Mouse (Mus musculus) heart, adult 2 months (tissue): ENCODE measurements around the gene Lcn2. TPM values are rescaled to one million over a fixed set of nuclear protein-coding genes. Genes with fewer than 3 reads are reported as not detected.

Experiments used
- DNase-seq, 2 experiments: peaks; one replicate each; pipeline ENCODE4 v3.0.0; 2021
- H3K27ac ChIP-seq: fragments of 200-600 bp; 2 replicates; pipeline ENCODE4 v1.8.1; 2022
- H3K27me3 ChIP-seq: fragments of 200-500 bp; 2 replicates; pipeline ENCODE4 v1.6.1; 2012; ENCODE audit warnings: mild to moderate bottlenecking, low read length, inconsistent platforms, mixed read lengths; ENCODE audit not compliant: control insufficient read depth, insufficient read depth
- H3K36me3 ChIP-seq: fragments of 200-500 bp; 2 replicates; pipeline ENCODE4 v1.6.1; 2012; ENCODE audit warnings: low read length, inconsistent platforms; ENCODE audit not compliant: control insufficient read depth, insufficient read depth
- H3K4me1 ChIP-seq: fragments of 200-500 bp; 2 replicates; pipeline ENCODE4 v1.6.1; 2011; ENCODE audit warnings: low read length; ENCODE audit not compliant: control insufficient read depth, insufficient read depth
- H3K4me3 ChIP-seq: fragments of 200-600 bp; 2 replicates; pipeline ENCODE4 v1.8.1; 2022
- H3K79me2 ChIP-seq: fragments of 200-500 bp; replicated peaks from 2 replicates; pipeline ENCODE4 v1.6.1; 2012; ENCODE audit warnings: mild to moderate bottlenecking, inconsistent platforms, low read length, moderate library complexity, mixed read lengths; ENCODE audit not compliant: control insufficient read depth, insufficient read depth
- H3K9ac ChIP-seq: fragments of 200-500 bp; 2 replicates; pipeline ENCODE4 v1.6.1; 2012; ENCODE audit warnings: low read depth, mild to moderate bottlenecking, control low read depth, inconsistent platforms, low read length, mixed read lengths
- CTCF ChIP-seq: fragments of 200-600 bp; IDR thresholded peaks from 2 replicates; pipeline ENCODE4 v1.8.1; 2022; ENCODE audit warnings: antibody characterized with exemption, mild to moderate bottlenecking, moderate library complexity
- EP300 ChIP-seq: fragments of 200-500 bp; IDR thresholded peaks from 2 replicates; pipeline ENCODE4 v1.6.1; 2011; ENCODE audit warnings: low read depth, low read length, control low read depth; ENCODE audit not compliant: insufficient read depth
- POLR2A ChIP-seq: fragments of 200-500 bp; IDR thresholded peaks from 2 replicates; pipeline ENCODE4 v1.6.1; 2011; ENCODE audit warnings: mild to moderate bottlenecking, low read depth, low read length, control low read depth; ENCODE audit not compliant: insufficient read depth
- WGBS: fragments of 180-500 bp; shearing (Covaris S2); methylation state at CpG from one replicate; pipeline ENCODE4 v1.1.7; 2018; 5-methylcytosine and 5-hydroxymethylcytosine counted together
- intact Hi-C: fragments of 180-260 bp; cut with DNase I; formaldehyde crosslinking; loops from one replicate; pipeline ENCODE4 v1.15.1; 2025
- long read RNA-seq: library from polyadenylated mRNA; stranded (forward); transcript quantifications from one replicate; pipeline ENCODE4 v2.0.0, GENCODE M21; 2021
- polyA plus RNA-seq: library from polyadenylated mRNA; depleted of rRNA; stranded (reverse); fragments of >200 nt; gene quantifications from 2 replicates; pipeline ENCODE4 v1.2.3, GENCODE M21; 2012; rRNA removed
- total RNA-seq, 2 experiments: library from RNA; stranded (reverse); gene quantifications; 2 replicates each; pipeline ENCODE4 v1.2.3; 2021

The Lcn2 gene
- total RNA-seq: 1 to 10 TPM; 4.1 to 6.9 TPM
- polyA plus RNA-seq: 6.6 and 11.3 TPM in 2 replicates
- long read RNA-seq, partial matches to known transcripts: 1 of 4 reads
- long read RNA-seq, other reads (novel, unspliced or antisense): 3 of 4 reads

DNA sequence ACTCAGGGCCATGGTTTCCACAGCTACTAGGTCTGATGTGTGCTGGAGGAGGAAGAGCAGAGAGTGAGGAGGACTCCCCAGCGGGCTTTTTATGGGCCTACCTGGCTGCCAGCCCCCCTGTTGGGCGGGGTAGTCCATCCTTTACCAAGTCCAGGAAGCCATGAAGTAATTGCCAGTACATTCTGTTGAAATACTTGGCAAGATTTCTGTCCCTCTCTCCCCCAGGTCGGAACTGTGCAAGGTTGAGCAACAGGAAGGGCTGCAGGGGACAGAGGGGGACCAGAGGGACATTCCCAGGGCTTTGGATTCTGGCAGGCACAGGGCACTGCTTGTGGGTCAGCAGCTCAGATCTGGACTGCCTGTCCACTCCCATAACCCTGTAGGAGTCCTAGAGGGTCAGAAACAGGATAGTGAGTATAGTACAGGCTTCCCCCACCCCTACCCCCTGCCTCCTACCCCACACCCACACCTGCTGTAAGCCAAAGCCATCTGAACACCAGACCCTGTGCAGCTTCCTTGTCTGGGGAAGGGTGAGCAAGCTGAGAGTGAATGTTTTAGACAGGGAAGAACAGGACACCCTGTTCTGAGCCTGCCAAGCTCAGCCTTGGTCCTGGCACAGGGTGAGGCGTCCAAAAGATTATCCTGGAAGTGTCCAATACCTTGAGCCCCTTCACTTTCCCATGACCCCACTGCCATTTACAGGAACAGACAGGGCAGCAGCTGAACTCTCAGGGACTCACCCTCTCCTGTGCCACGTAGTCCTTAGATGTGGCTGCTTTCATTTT, at the start of gene Lcn2:
Gene Lcn2 (minus strand): TSS at position 547 of the 785 bp plus-strand sequence.
- whole genome bisulfite sequencing: 37% methylated on average over 5 of the region's 5 CpGs

GRCm38 (mm10) chr2:32437612-32438166, 49.6 kb upstream of the Lcn2 start:
- no peak for DNase-seq
- peaks cover 12% of the 10 kb centered on the region for H3K4me1 ChIP-seq
- peaks cover 2% of the 10 kb centered on the region; the same call in 1 of the 2 replicates for H3K79me2 ChIP-seq
- H3K27ac ChIP-seq: peak overlapping the region; percentile 47
- H3K9ac ChIP-seq: no peak overlapping the region
- no peak for TF ChIP-seq POLR2A
- no peak overlapping the region for H3K4me3 ChIP-seq
- intact Hi-C loops: no loop called here
- H3K27me3 ChIP-seq: no peaks in the 10 kb centered on the region
- peaks cover 6% of the 10 kb centered on the region for H3K36me3 ChIP-seq
- WGBS: 34% methylated on average over 2 of the region's 2 CpGs

More for the DNA sequence above, at the start of gene Lcn2:
- H3K9ac ChIP-seq: no peak within 1 kb of the TSS
- no peaks in the 10 kb centered on the region for H3K27me3 ChIP-seq
- H3K79me2 ChIP-seq: no peaks in the 10 kb centered on the region
- TF ChIP-seq EP300 (0 out of 2 replicates have a peak, but pooled peaks have one; percentile 4), CTCF (no peak), POLR2A (no peak)
- no peak for DNase-seq
- no peaks in the 10 kb centered on the region for H3K4me1 ChIP-seq
- H3K27ac ChIP-seq: no peak within 1 kb of the TSS
- intact Hi-C loops: no loop called here
- H3K36me3 ChIP-seq: no peaks in the 10 kb centered on the region
- no peak within 1 kb of the TSS for H3K4me3 ChIP-seq

- Histone ChIP-seq H3K36me3 (peaks cover 6% of the 10 kb centered on the region), H3K27ac (peak overlapping the region; percentile 47), H3K4me1 (peaks cover 12% of the 10 kb centered on the region), H3K4me3 (no peak overlapping the region), H3K27me3 (no peaks in the 10 kb centered on the region), H3K79me2 (peaks cover 2% of the 10 kb centered on the region; the same call in 1 of the 2 replicates), H3K9ac (no peak overlapping the region)
- intact Hi-C loops: no loop called here
- DNase-seq: peak in 1 of 2 experiments; percentile 34
- 32% methylated on average over 3 of the region's 3 CpGs for WGBS
- TF ChIP-seq CTCF (no peak), EP300 (0 out of 2 replicates have a peak, but pooled peaks have one; percentile 32)
Observed at GRCm38 (mm10) chr2:32436686-32437372, 48.8 kb upstream of the Lcn2 start.

DNA sequence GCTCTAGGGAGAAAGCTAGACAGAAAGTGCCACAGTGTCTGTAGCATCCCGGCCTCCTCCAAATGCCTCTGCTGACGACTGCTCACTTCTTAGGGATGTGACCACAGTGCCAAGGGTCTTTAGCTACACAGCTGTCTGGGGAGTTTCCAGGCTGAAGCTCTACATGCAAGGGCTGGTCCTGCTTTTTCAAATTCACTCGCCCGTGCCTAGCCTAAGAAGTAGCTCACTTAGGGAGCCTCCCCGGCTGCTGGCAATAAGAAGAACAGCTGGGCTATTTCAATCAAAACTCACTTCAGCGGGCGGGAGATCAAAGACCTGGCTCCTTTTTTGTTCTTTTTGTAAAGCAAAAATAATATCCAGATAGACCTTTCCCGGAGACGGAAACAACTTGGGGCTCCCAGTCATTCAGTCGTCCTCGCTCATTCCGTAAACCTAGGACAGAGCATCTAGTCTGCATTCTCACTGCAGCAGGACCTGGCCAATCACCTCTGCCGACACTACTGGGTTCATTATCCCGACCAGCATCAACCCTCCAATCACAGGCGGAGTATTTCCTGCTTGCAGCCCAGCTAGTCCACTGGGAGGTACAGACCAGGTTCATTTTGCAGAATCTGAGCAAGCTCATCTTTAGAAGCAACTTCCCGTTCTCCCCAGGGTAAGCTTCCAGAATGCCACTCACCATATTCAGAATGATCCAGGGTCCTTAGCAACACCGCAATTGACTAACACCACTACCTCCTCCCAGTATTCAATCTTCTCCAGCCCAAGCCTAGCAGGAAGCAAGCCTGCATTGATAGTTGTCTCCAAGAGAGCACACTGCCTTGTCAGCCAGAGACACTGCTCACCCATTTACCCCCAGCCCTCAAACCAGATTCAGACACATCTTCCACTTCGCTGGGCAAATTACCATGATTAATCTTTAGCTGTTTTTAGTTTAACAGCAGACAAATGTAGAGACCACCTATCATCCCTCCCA, 42.9 kb upstream of the Lcn2 start:
- peak; percentile 71 to 79 for DNase-seq
- Histone ChIP-seq H3K36me3 (no peaks in the 10 kb centered on the region; the same call in 1 of the 2 replicates), H3K4me1 (peaks cover 20% of the 10 kb centered on the region), H3K27me3 (no peaks in the 10 kb centered on the region), H3K27ac (peak overlapping the region; percentile 26), H3K79me2 (peaks cover 4% of the 10 kb centered on the region; the same call in 1 of the 2 replicates), H3K4me3 (peak overlapping the region; percentile 41), H3K9ac (peak overlapping the region; percentile 9)
- TF ChIP-seq CTCF (no peak), POLR2A (peak; percentile 49; the same call in 1 of the 2 replicates), EP300 (no peak)
- 11% methylated on average over 18 of the region's 18 CpGs for WGBS
- intact Hi-C loops: no loop called here

GRCm38 (mm10) chr2:32429215-32429891, 41.3 kb upstream of the Lcn2 start:
- Histone ChIP-seq H3K27ac (peak overlapping the region; percentile 32), H3K79me2 (peaks cover 4% of the 10 kb centered on the region; the same call in 1 of the 2 replicates), H3K36me3 (no peaks in the 10 kb centered on the region; the same call in 1 of the 2 replicates), H3K27me3 (no peaks in the 10 kb centered on the region), H3K4me1 (peaks cover 21% of the 10 kb centered on the region), H3K9ac (no peak overlapping the region), H3K4me3 (no peak overlapping the region)
- peak in 1 of 2 experiments; percentile 15 for DNase-seq
- no peak for TF ChIP-seq POLR2A
- 0 out of 2 replicates have a peak, but pooled peaks have one; percentile 11 for TF ChIP-seq EP300
- intact Hi-C loops: no loop called here
- 47% methylated on average over 4 of the region's 4 CpGs for WGBS
